ENCODE assay signal across 9 mouse cellular contexts in the genomic region with DNA sequence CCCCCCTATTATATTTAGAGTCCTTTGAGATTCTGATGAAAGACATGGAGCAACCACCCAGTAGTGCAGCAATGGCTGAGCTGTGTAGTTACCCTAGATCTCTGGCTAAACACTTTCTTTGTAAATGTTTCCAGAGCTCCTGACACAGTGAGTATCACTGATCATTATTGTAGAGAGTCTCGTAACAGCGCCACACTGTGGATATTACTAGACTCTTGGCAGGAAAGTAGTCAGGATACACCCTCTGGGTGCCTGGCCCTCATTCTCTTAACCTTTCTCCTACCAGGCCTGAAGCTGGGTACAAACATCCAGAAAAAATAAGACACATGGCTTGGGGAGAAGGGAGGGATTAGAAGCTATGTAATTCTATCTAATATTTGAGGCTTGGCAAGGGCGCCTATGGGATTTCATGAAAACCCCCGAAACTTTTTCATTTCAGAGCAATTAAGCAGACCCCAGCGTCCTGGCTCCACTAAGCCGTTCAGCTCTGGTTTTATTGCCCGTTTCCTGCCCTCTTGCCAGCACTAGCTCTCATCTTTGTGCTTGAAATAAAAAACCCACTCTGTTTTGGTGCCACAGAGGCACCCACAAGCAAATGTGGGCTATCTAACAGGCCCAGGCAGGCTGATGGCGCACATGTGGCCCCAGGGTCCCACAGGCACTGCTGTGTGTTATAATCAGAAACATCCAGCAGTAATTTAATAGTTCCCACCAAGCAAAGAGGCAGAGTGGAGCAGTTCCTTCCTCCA. TPM values are rescaled to one million over a fixed set of nuclear protein-coding genes. Genes with fewer than 3 reads are reported as not detected.
DNase-seq lines count a peak whose midpoint lies in the region; ATAC-seq and TF ChIP-seq lines count a peak whose summit lies in the region.
"Had no signal": no experiment of that assay in that cellular context is flagged by ENCODE, and none has a peak within 500 bp of the region (broad histone marks: within the 10 kb centered on the region; RNA-seq: fewer than 3 reads in every experiment).

No protein-coding gene starts in this region.

- no peak overlapping the region for H3K4me2 ChIP-seq in heart, embryonic 11.5 days
- H3K4me2 ChIP-seq in embryonic facial prominence, embryonic 13.5 days = no peak overlapping the region
- no peak overlapping the region for H3K4me2 ChIP-seq in kidney, postnatal 0 days (ENCODE audit: low read length)
- no peak overlapping the region for H3K4me2 ChIP-seq in neural tube, embryonic 14.5 days (ENCODE audit: low read depth, low read length)
- H3K4me2 ChIP-seq in forebrain, embryonic 11.5 days (ENCODE audit: low read depth, low read length, severe bottlenecking) = no peak overlapping the region
- H3K4me2 ChIP-seq: heart, embryonic 13.5 days had no signal

- peak; percentile 70 for TF ChIP-seq CTCF in kidney, postnatal 0 days (IDR thresholded peaks at IDR 0.05; ENCODE audit: low read depth)

- no peak overlapping the region for H3K9ac ChIP-seq in heart, embryonic 11.5 days (ENCODE audit: low read depth, low read length)
- H3K9ac ChIP-seq in embryonic facial prominence, embryonic 13.5 days = no peak overlapping the region
- no peak overlapping the region for H3K9ac ChIP-seq in kidney, postnatal 0 days (ENCODE audit: low read depth, low read length)
- no peak overlapping the region for H3K9ac ChIP-seq in neural tube, embryonic 14.5 days (replicated peaks; ENCODE audit: low read depth, low read length)
- no peak overlapping the region for H3K9ac ChIP-seq in forebrain, embryonic 11.5 days (ENCODE audit: low read length)
- H3K9ac ChIP-seq: heart, embryonic 13.5 days had no signal

- H3K36me3 ChIP-seq in heart, embryonic 11.5 days (ENCODE audit: control insufficient read depth, insufficient read depth, low read length) = no peaks in the 10 kb centered on the region
- no peaks in the 10 kb centered on the region for H3K36me3 ChIP-seq in embryonic facial prominence, embryonic 13.5 days
- H3K36me3 ChIP-seq in kidney, postnatal 0 days (ENCODE audit: insufficient read depth, low read length) = no peaks in the 10 kb centered on the region
- H3K36me3 ChIP-seq in neural tube, embryonic 14.5 days (ENCODE audit: control insufficient read depth, insufficient read depth, low read length) = no peaks in the 10 kb centered on the region
- H3K36me3 ChIP-seq in forebrain, embryonic 11.5 days (ENCODE audit: control insufficient read depth, insufficient read depth, low read length) = no peaks in the 10 kb centered on the region
- H3K36me3 ChIP-seq: heart, embryonic 13.5 days had no signal

- peak; percentile 21 to 31 for DNase-seq in heart, adult 18-20 months
- peak; percentile 51 for DNase-seq in ES-CJ7 (ENCODE audit: low read depth, low spot score)
- DNase-seq in kidney, postnatal 0 days (ENCODE audit: low spot score) = peak; percentile 80
- no peak for DNase-seq in thymus, postnatal 36 days
- no peak for DNase-seq in forebrain, embryonic 11.5 days (ENCODE audit: low spot score)

- no peak overlapping the region for H3K27ac ChIP-seq in heart, embryonic 11.5 days (ENCODE audit: low read depth, low read length)
- peak overlapping the region; percentile 81 for H3K27ac ChIP-seq in embryonic facial prominence, embryonic 13.5 days
- H3K27ac ChIP-seq in kidney, postnatal 0 days = no peak overlapping the region
- H3K27ac ChIP-seq in neural tube, embryonic 14.5 days (ENCODE audit: low read depth, low read length) = no peak overlapping the region
- no peak overlapping the region for H3K27ac ChIP-seq in forebrain, embryonic 11.5 days (ENCODE audit: low read depth, low read length)
- H3K27ac ChIP-seq: heart, embryonic 13.5 days had no signal

- WGBS in heart, embryonic 11.5 days (ENCODE audit: insufficient replicate concordance) = 55% methylated on average over 8 of the region's 8 CpGs
- WGBS in embryonic facial prominence, embryonic 13.5 days = 11% methylated on average over 8 of the region's 8 CpGs
- 43% methylated on average over 8 of the region's 8 CpGs for WGBS in kidney, postnatal 0 days
- WGBS in neural tube, embryonic 14.5 days = 51% methylated on average over 8 of the region's 8 CpGs
- 55% methylated on average over 8 of the region's 8 CpGs for WGBS in forebrain, embryonic 11.5 days

- H3K27me3 ChIP-seq in heart, embryonic 11.5 days (ENCODE audit: control insufficient read depth, insufficient read depth, low read length) = no peaks in the 10 kb centered on the region
- H3K27me3 ChIP-seq in embryonic facial prominence, embryonic 13.5 days = no peaks in the 10 kb centered on the region
- H3K27me3 ChIP-seq in kidney, postnatal 0 days (ENCODE audit: insufficient read depth, low read length) = no peaks in the 10 kb centered on the region
- H3K27me3 ChIP-seq in neural tube, embryonic 14.5 days (ENCODE audit: control insufficient read depth, insufficient read depth, low read length) = no peaks in the 10 kb centered on the region
- H3K27me3 ChIP-seq in forebrain, embryonic 11.5 days (ENCODE audit: control insufficient read depth, insufficient read depth, low read length) = no peaks in the 10 kb centered on the region
- H3K27me3 ChIP-seq: heart, embryonic 13.5 days had no signal

- H3K4me1 ChIP-seq in heart, embryonic 11.5 days (ENCODE audit: control insufficient read depth, insufficient read depth, low read length) = no peaks in the 10 kb centered on the region
- H3K4me1 ChIP-seq in embryonic facial prominence, embryonic 13.5 days = peaks cover 29% of the 10 kb centered on the region
- H3K4me1 ChIP-seq in kidney, postnatal 0 days (replicated peaks; ENCODE audit: insufficient read depth, low read length) = no peaks in the 10 kb centered on the region
- no peaks in the 10 kb centered on the region for H3K4me1 ChIP-seq in neural tube, embryonic 14.5 days (ENCODE audit: control insufficient read depth, insufficient read depth, low read length)
- no peaks in the 10 kb centered on the region for H3K4me1 ChIP-seq in forebrain, embryonic 11.5 days (replicated peaks; ENCODE audit: control insufficient read depth, insufficient read depth, low read length)

- H3K9me3 ChIP-seq in heart, embryonic 11.5 days (replicated peaks; ENCODE audit: control insufficient read depth, low read length) = no peaks in the 10 kb centered on the region
- H3K9me3 ChIP-seq in embryonic facial prominence, embryonic 13.5 days = no peaks in the 10 kb centered on the region
- no peaks in the 10 kb centered on the region for H3K9me3 ChIP-seq in kidney, postnatal 0 days (replicated peaks; ENCODE audit: low read length)
- no peaks in the 10 kb centered on the region for H3K9me3 ChIP-seq in neural tube, embryonic 14.5 days (ENCODE audit: control insufficient read depth, low read length)
- no peaks in the 10 kb centered on the region for H3K9me3 ChIP-seq in forebrain, embryonic 11.5 days (ENCODE audit: control insufficient read depth, low read length)
- H3K9me3 ChIP-seq: heart, embryonic 13.5 days had no signal

- no peak for ATAC-seq in heart, embryonic 11.5 days (replicated peaks; ENCODE audit: insufficient number of reproducible peaks, low FRiP score, low TSS enrichment)
- peak; percentile 85 for ATAC-seq in embryonic facial prominence, embryonic 13.5 days (ENCODE audit: insufficient number of reproducible peaks, insufficient read depth, low FRiP score, low TSS enrichment, low read depth)
- ATAC-seq in kidney, postnatal 0 days (replicated peaks; ENCODE audit: low FRiP score, low read depth) = peak; percentile 72; the same call in 1 of the 2 replicates
- peak; percentile 66; the same call in 1 of the 2 replicates for ATAC-seq in neural tube, embryonic 14.5 days (ENCODE audit: low read depth)
- no peak for ATAC-seq in forebrain, embryonic 11.5 days (replicated peaks; ENCODE audit: low FRiP score)

- no peak overlapping the region for H3K4me3 ChIP-seq in heart, embryonic 11.5 days (ENCODE audit: low read depth, low read length)
- H3K4me3 ChIP-seq in embryonic facial prominence, embryonic 13.5 days = no peak overlapping the region
- no peak overlapping the region for H3K4me3 ChIP-seq in kidney, postnatal 0 days (replicated peaks; ENCODE audit: low read depth, low read length)
- no peak overlapping the region for H3K4me3 ChIP-seq in neural tube, embryonic 14.5 days (ENCODE audit: low read depth, low read length)
- no peak overlapping the region for H3K4me3 ChIP-seq in forebrain, embryonic 11.5 days (ENCODE audit: low read depth, low read length)
- H3K4me3 ChIP-seq: heart, embryonic 13.5 days had no signal

RNA-seq across cellular contexts. Expression of a gene that starts 22.2 kb away (rescaled TPM):
- total RNA-seq in heart, adult 18-20 months (2021) = not detected
- polyA plus RNA-seq in heart, embryonic 11.5 days (2014; fragmentation: Nextera tagmentation; extraction: Ambion mirVana) = not detected in 2 replicates
- not detected in 2 replicates for polyA plus RNA-seq in embryonic facial prominence, embryonic 13.5 days (2015; fragmentation: Nextera tagmentation; extraction: Ambion mirVana)
- polyA plus RNA-seq in kidney, postnatal 0 days (2015; fragmentation: Nextera tagmentation; extraction: Ambion mirVana) = not detected in 2 replicates
- polyA plus RNA-seq in neural tube, embryonic 14.5 days (2014; fragmentation: Nextera tagmentation; extraction: Ambion mirVana) = not detected in 2 replicates
- polyA plus RNA-seq in forebrain, embryonic 11.5 days (2014; fragmentation: Nextera tagmentation; extraction: Ambion mirVana) = not detected in 2 replicates
- polyA plus RNA-seq: heart, embryonic 13.5 days had no signal

Comparison
In these comparisons a context has a peak if more than half of its experiments do, and no peak if none do; other contexts are left out.
1. DNase-seq: peak in heart, adult 18-20 months (2 of 2), ES-CJ7 (single experiment) and kidney, postnatal 0 days (single experiment); none in thymus, postnatal 36 days (0 of 2) and forebrain, embryonic 11.5 days (single experiment).
2. ATAC-seq: peak in embryonic facial prominence, embryonic 13.5 days (single experiment), kidney, postnatal 0 days (single experiment) and neural tube, embryonic 14.5 days (single experiment); none in heart, embryonic 11.5 days (single experiment) and forebrain, embryonic 11.5 days (single experiment).